Mouse (Mus musculus) stomach, postnatal 0 days (tissue): ENCODE results near the gene Tunar.

Source experiments
- CTCF ChIP-seq: IDR thresholded peaks from 2 replicates; pipeline ENCODE4 v1.5.1; 2016; ENCODE audit warnings: antibody characterized with exemption, low read depth, mild to moderate bottlenecking, moderate library complexity
- EP300 ChIP-seq: optimal IDR thresholded peaks from 2 replicates; pipeline ENCODE3; 2016; ENCODE audit warnings: antibody characterized with exemption

- TF ChIP-seq CTCF (no peak), EP300 (no peak)
These were observed 49.1 kb downstream of the Tunar start for GRCm38 (mm10) chr12:105382733-105383132.
